Mouse (Mus musculus) embryonic fibroblast, embryonic 13.5 days (primary cell): Measurements from ENCODE around the gene Itpr1. TPM values are rescaled to one million over a fixed set of nuclear protein-coding genes. Genes with fewer than 3 reads are reported as not detected.

Source experiments
- H3K27ac ChIP-seq: 2 replicates; pipeline ENCODE4 v1.5.1; 2012; ENCODE audit warnings: low read length, control low read depth, inconsistent platforms; ENCODE audit not compliant: insufficient read depth
- H3K4me1 ChIP-seq: 2 replicates; pipeline ENCODE4 v1.6.1; 2011; ENCODE audit warnings: low read length; ENCODE audit not compliant: control insufficient read depth, insufficient read depth
- H3K4me3 ChIP-seq: 2 replicates; pipeline ENCODE4 v1.5.1; 2011; ENCODE audit warnings: mild to moderate bottlenecking, control low read depth, low read length; ENCODE audit not compliant: insufficient read depth
- CTCF ChIP-seq: IDR thresholded peaks from 2 replicates; pipeline ENCODE4 v1.5.1; 2011; ENCODE audit warnings: mild to moderate bottlenecking, control low read depth, low read length, moderate library complexity, borderline replicate concordance; ENCODE audit not compliant: insufficient read depth
- POLR2A ChIP-seq: IDR thresholded peaks from 2 replicates; pipeline ENCODE4 v1.6.1; 2011; ENCODE audit warnings: low read depth, mild to moderate bottlenecking, control low read depth, low read length, moderate library complexity
- polyA plus RNA-seq: library from polyadenylated mRNA; stranded (reverse); fragments of >200 nt; gene quantifications from 2 replicates; pipeline ENCODE4 v1.2.4, GENCODE M21; 2011; ENCODE audit warnings: low read depth; ENCODE audit not compliant: missing spikeins, insufficient read length

Itpr1 gene
- polyA plus RNA-seq, 1 experiment = 38.0 TPM

- no peak overlapping the region for H3K27ac ChIP-seq
- TF ChIP-seq CTCF (no peak), POLR2A (no peak)
- H3K4me3 ChIP-seq = no peak overlapping the region
- H3K4me1 ChIP-seq = peaks cover 6% of the 10 kb centered on the region
Observed at GRCm38 (mm10) chr6:108330461-108330860, 117.6 kb downstream of the Itpr1 start.

GRCm38 (mm10) chr6:108331268-108331667 lies 118.4 kb downstream of the Itpr1 start:
- Histone ChIP-seq H3K4me3 (no peak overlapping the region), H3K27ac (no peak overlapping the region), H3K4me1 (peaks cover 3% of the 10 kb centered on the region; the same call in 1 of the 2 replicates)
- no peak for TF ChIP-seq POLR2A
- TF ChIP-seq CTCF = no peak

- no peak for TF ChIP-seq POLR2A
- TF ChIP-seq CTCF = no peak
- no peak overlapping the region for H3K4me3 ChIP-seq
- no peak overlapping the region for H3K27ac ChIP-seq
- no peaks in the 10 kb centered on the region; the same call in 1 of the 2 replicates for H3K4me1 ChIP-seq
Observed at GRCm38 (mm10) chr6:108334059-108334458, 121.2 kb downstream of the Itpr1 start.

- no peak overlapping the region for H3K27ac ChIP-seq
- TF ChIP-seq POLR2A (no peak), CTCF (no peak)
- H3K4me3 ChIP-seq = no peak overlapping the region
- H3K4me1 ChIP-seq = no peaks in the 10 kb centered on the region; the same call in 1 of the 2 replicates
Observed at GRCm38 (mm10) chr6:108335202-108335823, 122.4 kb downstream of the Itpr1 start.

GRCm38 (mm10) chr6:108336506-108336905 lies 123.6 kb downstream of the Itpr1 start:
- TF ChIP-seq POLR2A = no peak
- TF ChIP-seq CTCF = no peak
- Histone ChIP-seq H3K4me1 (peaks cover 4% of the 10 kb centered on the region), H3K27ac (no peak overlapping the region), H3K4me3 (no peak overlapping the region)

- Histone ChIP-seq H3K27ac (no peak overlapping the region), H3K4me3 (no peak overlapping the region), H3K4me1 (peaks cover 4% of the 10 kb centered on the region)
- TF ChIP-seq CTCF = no peak
- no peak for TF ChIP-seq POLR2A
Observed at GRCm38 (mm10) chr6:108337289-108337688, 124.4 kb downstream of the Itpr1 start.

- no peak overlapping the region for H3K27ac ChIP-seq
- TF ChIP-seq POLR2A (no peak), CTCF (no peak)
- no peak overlapping the region for H3K4me3 ChIP-seq
- peaks cover 4% of the 10 kb centered on the region; the same call in 1 of the 2 replicates for H3K4me1 ChIP-seq
Observed at GRCm38 (mm10) chr6:108338362-108338761, 125.5 kb downstream of the Itpr1 start.

- Histone ChIP-seq H3K4me3 (no peak overlapping the region), H3K4me1 (peaks cover 4% of the 10 kb centered on the region; the same call in 1 of the 2 replicates), H3K27ac (no peak overlapping the region)
- no peak for TF ChIP-seq POLR2A
- no peak for TF ChIP-seq CTCF
Observed at GRCm38 (mm10) chr6:108342989-108343388, 130.1 kb downstream of the Itpr1 start.

GRCm38 (mm10) chr6:108343781-108344310 lies 130.9 kb downstream of the Itpr1 start:
- no peak overlapping the region for H3K4me3 ChIP-seq
- H3K4me1 ChIP-seq = peaks cover 4% of the 10 kb centered on the region; the same call in 1 of the 2 replicates
- TF ChIP-seq POLR2A (no peak), CTCF (no peak)
- H3K27ac ChIP-seq = no peak overlapping the region

GRCm38 (mm10) chr6:108350801-108351200 lies 137.9 kb downstream of the Itpr1 start:
- no peaks in the 10 kb centered on the region for H3K4me1 ChIP-seq
- H3K27ac ChIP-seq = no peak overlapping the region
- TF ChIP-seq CTCF (no peak), POLR2A (no peak)
- no peak overlapping the region for H3K4me3 ChIP-seq
